Mouse (Mus musculus): ENCODE measurements around the gene Hhatl. TPM values are rescaled to one million over a fixed set of nuclear protein-coding genes. Genes with fewer than 3 reads are reported as not detected.

The Hhatl gene
- polyA plus RNA-seq (2014; fragmentation: Illumina TruSeq; extraction: RNeasy Lipid Tissue Mini Kit (QIAGEN cat#74804); ENCODE audit: low read depth, low replicate concordance), result not detected

GRCm38 (mm10) chr9:121791757-121792521, at the start of gene Hhatl:
Gene Hhatl (minus strand): TSS chr9:121792507.

GRCm38 (mm10) chr9:121838829-121839621, 46.7 kb upstream of the Hhatl start, which contains the start of gene Ccdc13:
Gene Ccdc13 (minus strand): TSS chr9:121839461.

DNA sequence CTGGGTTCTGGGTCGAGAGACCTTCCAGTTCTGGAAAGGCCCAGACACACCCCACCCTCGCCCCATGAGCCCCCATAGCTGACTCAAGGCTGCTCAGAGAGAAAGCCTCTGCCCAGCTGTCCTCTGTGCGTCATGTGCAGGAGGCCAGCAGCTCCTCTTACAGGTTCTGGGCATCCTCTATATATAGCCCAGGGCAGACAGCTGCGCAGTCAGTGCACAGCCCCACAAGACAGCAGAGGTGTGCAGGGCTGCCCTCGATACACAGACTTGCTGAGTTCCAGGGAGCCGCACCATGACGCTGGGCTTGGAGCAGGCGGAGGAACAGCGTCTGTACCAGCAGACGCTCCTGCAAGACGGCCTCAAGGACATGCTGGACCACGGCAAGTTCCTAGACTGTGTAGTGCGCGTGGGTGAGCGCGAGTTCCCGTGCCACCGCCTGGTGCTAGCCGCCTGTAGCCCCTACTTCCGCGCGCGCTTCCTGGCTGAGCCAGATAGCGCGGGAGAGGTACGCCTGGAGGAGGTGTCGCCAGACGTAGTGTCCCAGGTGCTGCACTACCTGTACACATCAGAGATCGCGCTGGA, 14.7 kb downstream of the Hhatl start, which contains the start of gene Klhl40:
Gene Klhl40 (plus strand): TSS at position 124 of the 582 bp plus-strand sequence.

GRCm38 (mm10) chr9:121759091-121760081, 32.9 kb downstream of the Hhatl start, which contains the start of gene Zfp651:
Gene Zfp651 (plus strand): TSS chr9:121759330.

Other genes with a start within 250 kb of the Hhatl start
- gene Lyzl4, start 150.4 kb downstream of the Hhatl start, polyA plus RNA-seq (2014; fragmentation: Illumina TruSeq; extraction: RNeasy Lipid Tissue Mini Kit (QIAGEN cat#74804); ENCODE audit: low read depth, low replicate concordance), result not detected
- gene Vipr1, start 149.8 kb downstream of the Hhatl start, polyA plus RNA-seq (2014; fragmentation: Illumina TruSeq; extraction: RNeasy Lipid Tissue Mini Kit (QIAGEN cat#74804); ENCODE audit: low read depth, low replicate concordance), result 0.24 TPM
- 6.2 TPM for gene Sec22c, start 87.0 kb downstream of the Hhatl start, polyA plus RNA-seq (2014; fragmentation: Illumina TruSeq; extraction: RNeasy Lipid Tissue Mini Kit (QIAGEN cat#74804); ENCODE audit: low read depth, low replicate concordance)
- gene Ss18l2, start 82.2 kb downstream of the Hhatl start, polyA plus RNA-seq (2014; fragmentation: Illumina TruSeq; extraction: RNeasy Lipid Tissue Mini Kit (QIAGEN cat#74804); ENCODE audit: low read depth, low replicate concordance), result 77.1 TPM
- 81.3 TPM for gene Nktr, start 73.3 kb downstream of the Hhatl start, polyA plus RNA-seq (2014; fragmentation: Illumina TruSeq; extraction: RNeasy Lipid Tissue Mini Kit (QIAGEN cat#74804); ENCODE audit: low read depth, low replicate concordance)
- gene Zfp651, start 33.2 kb downstream of the Hhatl start, polyA plus RNA-seq (2014; fragmentation: Illumina TruSeq; extraction: RNeasy Lipid Tissue Mini Kit (QIAGEN cat#74804); ENCODE audit: low read depth, low replicate concordance), result 0.08 TPM
- not detected for gene Klhl40, start 14.9 kb downstream of the Hhatl start, polyA plus RNA-seq (2014; fragmentation: Illumina TruSeq; extraction: RNeasy Lipid Tissue Mini Kit (QIAGEN cat#74804); ENCODE audit: low read depth, low replicate concordance)
- not detected for gene Ccdc13, start 47.0 kb upstream of the Hhatl start, polyA plus RNA-seq (2014; fragmentation: Illumina TruSeq; extraction: RNeasy Lipid Tissue Mini Kit (QIAGEN cat#74804); ENCODE audit: low read depth, low replicate concordance)
- 76.6 TPM for gene Higd1a, start 65.9 kb upstream of the Hhatl start, polyA plus RNA-seq (2014; fragmentation: Illumina TruSeq; extraction: RNeasy Lipid Tissue Mini Kit (QIAGEN cat#74804); ENCODE audit: low read depth, low replicate concordance)
- 0.32 TPM for gene Ackr2, start 105.8 kb upstream of the Hhatl start, polyA plus RNA-seq (2014; fragmentation: Illumina TruSeq; extraction: RNeasy Lipid Tissue Mini Kit (QIAGEN cat#74804); ENCODE audit: low read depth, low replicate concordance)
- not detected for gene Cyp8b1, start 123.8 kb upstream of the Hhatl start, polyA plus RNA-seq (2014; fragmentation: Illumina TruSeq; extraction: RNeasy Lipid Tissue Mini Kit (QIAGEN cat#74804); ENCODE audit: low read depth, low replicate concordance)
- 0.12 TPM for gene Fam198a, start 158.5 kb upstream of the Hhatl start, polyA plus RNA-seq (2014; fragmentation: Illumina TruSeq; extraction: RNeasy Lipid Tissue Mini Kit (QIAGEN cat#74804); ENCODE audit: low read depth, low replicate concordance)
- 0.61 TPM for gene Pomgnt2, start 204.6 kb upstream of the Hhatl start, polyA plus RNA-seq (2014; fragmentation: Illumina TruSeq; extraction: RNeasy Lipid Tissue Mini Kit (QIAGEN cat#74804); ENCODE audit: low read depth, low replicate concordance)